Mouse (Mus musculus): ENCODE measurements around the gene Abcf2. TPM values are rescaled to one million over a fixed set of nuclear protein-coding genes. Genes with fewer than 3 reads are reported as not detected.

Gene Abcf2
- total and polyA plus RNA-seq, 2 experiments from 2014 or later: 60.6 to 66.5 TPM

- TF ChIP-seq CTCF (IDR thresholded peaks at IDR 0.05; ENCODE audit: low read depth): no peak
- no peak overlapping the region for H3K4me3 ChIP-seq (ENCODE audit: low read length)
- H3K4me1 ChIP-seq (ENCODE audit: insufficient read depth, low read length): peaks cover 10% of the 10 kb centered on the region; the same call in 1 of the 2 replicates
- DNase-seq (ENCODE audit: low spot score) (no peak), ATAC-seq (no peak)
- no peak overlapping the region for H3K27ac ChIP-seq
- no peaks in the 10 kb centered on the region for H3K36me3 ChIP-seq (ENCODE audit: insufficient read depth, low read length)
- peaks cover 27% of the 10 kb centered on the region; the same call in 1 of the 2 replicates for H3K27me3 ChIP-seq (ENCODE audit: insufficient read depth, low read length)
- H3K4me2 ChIP-seq (ENCODE audit: low read depth, low read length): no peak overlapping the region
- H3K9me3 ChIP-seq (ENCODE audit: low read length): no peaks in the 10 kb centered on the region
- H3K9ac ChIP-seq (replicated peaks; ENCODE audit: low read length): no peak overlapping the region
- 35% methylated on average over 8 of the region's 8 CpGs for WGBS
Measured at GRCm38 (mm10) chr5:24523806-24524205, 53.5 kb downstream of the Abcf2 start.

GRCm38 (mm10) chr5:24521366-24521765 lies 55.9 kb downstream of the Abcf2 start:
- ATAC-seq: no peak
- H3K4me1 ChIP-seq (ENCODE audit: insufficient read depth, low read length): peaks cover 3% of the 10 kb centered on the region; the same call in 1 of the 2 replicates
- DNase-seq (ENCODE audit: low spot score): no peak
- TF ChIP-seq CTCF (IDR thresholded peaks at IDR 0.05; ENCODE audit: low read depth): no peak
- no peaks in the 10 kb centered on the region for H3K9me3 ChIP-seq (ENCODE audit: low read length)
- no peaks in the 10 kb centered on the region for H3K36me3 ChIP-seq (ENCODE audit: insufficient read depth, low read length)
- no peak overlapping the region for H3K4me3 ChIP-seq (ENCODE audit: low read length)
- no peak overlapping the region for H3K4me2 ChIP-seq (ENCODE audit: low read depth, low read length)
- H3K9ac ChIP-seq (replicated peaks; ENCODE audit: low read length): no peak overlapping the region
- 0 out of 2 replicates have a peak, but pooled peaks cover 15% of the 10 kb centered on the region for H3K27me3 ChIP-seq (ENCODE audit: insufficient read depth, low read length)
- no peak overlapping the region for H3K27ac ChIP-seq
- WGBS: 69% methylated on average over 8 of the region's 8 CpGs

MicroRNAs encoded within 50 kb of the gene (microRNA counts, 519-probe panel; counts per million panel counts)
- not detected for microRNA mmu-miR-671-3p
- not detected for microRNA mmu-miR-671-5p

Small RNAs within 50 kb of the gene (microRNA-seq; reads per million reads assigned to microRNA genes)
- 269 to 373 reads per million in 2 experiments for gene Mir671

Other genes with a start within 250 kb of the Abcf2 start
- 55.9 and 70.5 TPM in 2 replicates for gene Kcnh2, start 225.9 kb downstream of the Abcf2 start, total RNA-seq (2014; rRNA removed)
- gene Kcnh2, start 225.9 kb downstream of the Abcf2 start, polyA plus RNA-seq (2015; fragmentation: Nextera tagmentation; extraction: Ambion mirVana): 10.8 and 11.5 TPM in 2 replicates
- 8.7 and 13.3 TPM in 2 replicates for gene Nos3, start 212.7 kb downstream of the Abcf2 start, total RNA-seq (2014; rRNA removed)
- 7.2 and 7.4 TPM in 2 replicates for gene Nos3, start 212.7 kb downstream of the Abcf2 start, polyA plus RNA-seq (2015; fragmentation: Nextera tagmentation; extraction: Ambion mirVana)
- 8.8 and 9.8 TPM in 2 replicates for gene Atg9b, start 185.3 kb downstream of the Abcf2 start, total RNA-seq (2014; rRNA removed)
- gene Atg9b, start 185.3 kb downstream of the Abcf2 start, polyA plus RNA-seq (2015; fragmentation: Nextera tagmentation; extraction: Ambion mirVana): 5.1 and 6.1 TPM in 2 replicates
- gene Abcb8, start 183.8 kb downstream of the Abcf2 start, total RNA-seq (2014; rRNA removed): 63.2 and 90.6 TPM in 2 replicates
- gene Abcb8, start 183.8 kb downstream of the Abcf2 start, polyA plus RNA-seq (2015; fragmentation: Nextera tagmentation; extraction: Ambion mirVana): 41.9 and 43.5 TPM in 2 replicates
- gene Asic3, start 164.1 kb downstream of the Abcf2 start, total RNA-seq (2014; rRNA removed): 0.37 and 1.9 TPM in 2 replicates
- gene Asic3, start 164.1 kb downstream of the Abcf2 start, polyA plus RNA-seq (2015; fragmentation: Nextera tagmentation; extraction: Ambion mirVana): 0.58 and 1.3 TPM in 2 replicates
- gene Cdk5, start 153.9 kb downstream of the Abcf2 start, total RNA-seq (2014; rRNA removed): 81.0 and 87.7 TPM in 2 replicates
- 151 and 158 TPM in 2 replicates for gene Cdk5, start 153.9 kb downstream of the Abcf2 start, polyA plus RNA-seq (2015; fragmentation: Nextera tagmentation; extraction: Ambion mirVana)
- gene Slc4a2, start 153.6 kb downstream of the Abcf2 start, total RNA-seq (2014; rRNA removed): 41.5 and 44.4 TPM in 2 replicates
- 17.1 and 17.8 TPM in 2 replicates for gene Slc4a2, start 153.6 kb downstream of the Abcf2 start, polyA plus RNA-seq (2015; fragmentation: Nextera tagmentation; extraction: Ambion mirVana)
- 200 and 203 TPM in 2 replicates for gene Fastk, start 132.2 kb downstream of the Abcf2 start, total RNA-seq (2014; rRNA removed)
- gene Fastk, start 132.2 kb downstream of the Abcf2 start, polyA plus RNA-seq (2015; fragmentation: Nextera tagmentation; extraction: Ambion mirVana): 99.2 and 101 TPM in 2 replicates
- gene Tmub1, start 129.6 kb downstream of the Abcf2 start, total RNA-seq (2014; rRNA removed): 74.6 and 78.4 TPM in 2 replicates
- 50.0 and 51.2 TPM in 2 replicates for gene Tmub1, start 129.6 kb downstream of the Abcf2 start, polyA plus RNA-seq (2015; fragmentation: Nextera tagmentation; extraction: Ambion mirVana)
- 277 and 287 TPM in 2 replicates for gene Agap3, start 125.3 kb downstream of the Abcf2 start, total RNA-seq (2014; rRNA removed)
- 112 and 121 TPM in 2 replicates for gene Agap3, start 125.3 kb downstream of the Abcf2 start, polyA plus RNA-seq (2015; fragmentation: Nextera tagmentation; extraction: Ambion mirVana)
- 6.5 and 11.3 TPM in 2 replicates for gene Gbx1, start 50.3 kb downstream of the Abcf2 start, total RNA-seq (2014; rRNA removed)
- gene Gbx1, start 50.3 kb downstream of the Abcf2 start, polyA plus RNA-seq (2015; fragmentation: Nextera tagmentation; extraction: Ambion mirVana): 4.1 and 4.4 TPM in 2 replicates
- gene Asb10, start 36.5 kb downstream of the Abcf2 start, total RNA-seq (2014; rRNA removed): 0.10 TPM in 1 of 2 replicates, not detected in the other
- 0.16 and 0.21 TPM in 2 replicates for gene Asb10, start 36.5 kb downstream of the Abcf2 start, polyA plus RNA-seq (2015; fragmentation: Nextera tagmentation; extraction: Ambion mirVana)
- not detected in 2 replicates for gene 4931409K22Rik, start 20.7 kb downstream of the Abcf2 start, total RNA-seq (2014; rRNA removed)
- gene 4931409K22Rik, start 20.7 kb downstream of the Abcf2 start, polyA plus RNA-seq (2015; fragmentation: Nextera tagmentation; extraction: Ambion mirVana): 0.09 and 0.16 TPM in 2 replicates
- 38.3 and 46.2 TPM in 2 replicates for gene Chpf2, start 9.3 kb upstream of the Abcf2 start, total RNA-seq (2014; rRNA removed)
- 25.0 and 26.9 TPM in 2 replicates for gene Chpf2, start 9.3 kb upstream of the Abcf2 start, polyA plus RNA-seq (2015; fragmentation: Nextera tagmentation; extraction: Ambion mirVana)
- 246 and 262 TPM in 2 replicates for gene Smarcd3, start 46.9 kb upstream of the Abcf2 start, total RNA-seq (2014; rRNA removed)
- gene Smarcd3, start 46.9 kb upstream of the Abcf2 start, polyA plus RNA-seq (2015; fragmentation: Nextera tagmentation; extraction: Ambion mirVana): 114 and 128 TPM in 2 replicates
- gene Nub1, start 108.1 kb upstream of the Abcf2 start, total RNA-seq (2014; rRNA removed): 33.8 and 37.1 TPM in 2 replicates
- gene Nub1, start 108.1 kb upstream of the Abcf2 start, polyA plus RNA-seq (2015; fragmentation: Nextera tagmentation; extraction: Ambion mirVana): 40.5 and 42.5 TPM in 2 replicates
- gene Wdr86, start 153.3 kb upstream of the Abcf2 start, total RNA-seq (2014; rRNA removed): 15.4 and 16.0 TPM in 2 replicates
- 7.8 and 8.0 TPM in 2 replicates for gene Wdr86, start 153.3 kb upstream of the Abcf2 start, polyA plus RNA-seq (2015; fragmentation: Nextera tagmentation; extraction: Ambion mirVana)
- not detected in 2 replicates for gene Crygn, start 180.5 kb upstream of the Abcf2 start, total RNA-seq (2014; rRNA removed)
- gene Crygn, start 180.5 kb upstream of the Abcf2 start, polyA plus RNA-seq (2015; fragmentation: Nextera tagmentation; extraction: Ambion mirVana): 4.7 and 5.4 TPM in 2 replicates

All from hindbrain, postnatal 0 days (tissue).